Mouse (Mus musculus) cerebellum, postnatal 10 days (tissue): ENCODE data around the gene Dnal4.

Source experiments
- DNase-seq, 2 experiments: peaks; one replicate each; pipeline ENCODE4 v3.0.0; 2021; ENCODE audit warnings: mixed read lengths in 2 of 2

Gene Dnal4

GRCm38 (mm10) chr15:79731554-79731953 lies 46.1 kb downstream of the Dnal4 start:
- DNase-seq: no peak

- no peak for DNase-seq
Measured at GRCm38 (mm10) chr15:79728731-79729388, 48.8 kb downstream of the Dnal4 start.

GRCm38 (mm10) chr15:79728311-79728710 lies 49.3 kb downstream of the Dnal4 start:
- peak; percentile 88 to 90 for DNase-seq

- no peak for DNase-seq
Measured at GRCm38 (mm10) chr15:79727840-79728239, 49.8 kb downstream of the Dnal4 start.

GRCm38 (mm10) chr15:79725190-79725789 lies 52.4 kb downstream of the Dnal4 start:
- DNase-seq: no peak

GRCm38 (mm10) chr15:79723439-79723838 lies 54.2 kb downstream of the Dnal4 start:
- peak; percentile 72 to 76 for DNase-seq

- no peak for DNase-seq
Measured at GRCm38 (mm10) chr15:79720796-79721195, 56.9 kb downstream of the Dnal4 start.

GRCm38 (mm10) chr15:79720267-79720666 lies 57.4 kb downstream of the Dnal4 start:
- DNase-seq: no peak

GRCm38 (mm10) chr15:79716710-79717109 lies 60.9 kb downstream of the Dnal4 start:
- peak; percentile 44 to 54 for DNase-seq

- peak; percentile 38 to 39 for DNase-seq
Measured at GRCm38 (mm10) chr15:79715646-79716045, 62.0 kb downstream of the Dnal4 start.
